Mouse (Mus musculus): ENCODE measurements around the gene Cnga1. TPM values are rescaled to one million over a fixed set of nuclear protein-coding genes. Genes with fewer than 3 reads are reported as not detected.

Gene Cnga1
- polyA plus RNA-seq, 1 experiment from 2014 or later, result not detected

GRCm38 (mm10) chr5:72658375-72658774, 14.3 kb upstream of the Cnga1 start:
- H3K27me3 ChIP-seq, result no peaks in the 10 kb centered on the region
- H3K4me2 ChIP-seq, result no peak overlapping the region
- WGBS, result 91% methylated on average over 13 of the region's 13 CpGs
- H3K9me3 ChIP-seq (replicated peaks), result no peaks in the 10 kb centered on the region
- ATAC-seq, result no peak
- no peak overlapping the region for H3K27ac ChIP-seq
- H3K4me3 ChIP-seq, result no peak overlapping the region
- no peaks in the 10 kb centered on the region for H3K36me3 ChIP-seq (ENCODE audit: poor library complexity, severe bottlenecking)
- H3K9ac ChIP-seq, result no peak overlapping the region
- 0 out of 2 replicates have a peak, but pooled peaks cover 1% of the 10 kb centered on the region for H3K4me1 ChIP-seq

- 70% methylated on average over 7 of the region's 7 CpGs for WGBS
- H3K4me3 ChIP-seq, result no peak overlapping the region
- H3K36me3 ChIP-seq (ENCODE audit: poor library complexity, severe bottlenecking), result no peaks in the 10 kb centered on the region
- H3K4me2 ChIP-seq, result no peak overlapping the region
- H3K9ac ChIP-seq, result no peak overlapping the region
- no peaks in the 10 kb centered on the region for H3K9me3 ChIP-seq (replicated peaks)
- 0 out of 2 replicates have a peak, but pooled peaks cover 2% of the 10 kb centered on the region for H3K4me1 ChIP-seq
- H3K27me3 ChIP-seq, result 0 out of 2 replicates have a peak, but pooled peaks cover 3% of the 10 kb centered on the region
- ATAC-seq, result no peak
- no peak overlapping the region for H3K27ac ChIP-seq
Observed at GRCm38 (mm10) chr5:72656270-72656791, 12.3 kb upstream of the Cnga1 start.

- Histone ChIP-seq H3K36me3 (ENCODE audit: poor library complexity, severe bottlenecking) (no peaks in the 10 kb centered on the region), H3K4me3 (no peak overlapping the region), H3K4me1 (0 out of 2 replicates have a peak, but pooled peaks cover 3% of the 10 kb centered on the region), H3K27ac (no peak overlapping the region), H3K27me3 (peaks cover 27% of the 10 kb centered on the region), H3K9me3 (replicated peaks) (no peaks in the 10 kb centered on the region), H3K4me2 (no peak overlapping the region), H3K9ac (no peak overlapping the region)
- 58% methylated on average over 10 of the region's 10 CpGs for WGBS
- peak; percentile 70 for ATAC-seq
Observed at GRCm38 (mm10) chr5:72653068-72653674, 9.1 kb upstream of the Cnga1 start.

GRCm38 (mm10) chr5:72648987-72649735, 5.1 kb upstream of the Cnga1 start:
- Histone ChIP-seq H3K9ac (no peak overlapping the region), H3K4me2 (no peak overlapping the region), H3K4me1 (peaks cover 13% of the 10 kb centered on the region; the same call in 1 of the 2 replicates), H3K4me3 (no peak overlapping the region), H3K36me3 (ENCODE audit: poor library complexity, severe bottlenecking) (no peaks in the 10 kb centered on the region), H3K27ac (no peak overlapping the region), H3K27me3 (peaks cover 54% of the 10 kb centered on the region), H3K9me3 (replicated peaks) (no peaks in the 10 kb centered on the region)
- WGBS, result 82% methylated on average over 9 of the region's 9 CpGs
- no peak for ATAC-seq

- 8% methylated on average over 18 of the region's 18 CpGs for WGBS
- peak; percentile 69 for ATAC-seq
- no peaks in the 10 kb centered on the region for H3K36me3 ChIP-seq (ENCODE audit: poor library complexity, severe bottlenecking)
- peak overlapping the region; percentile 52 for H3K4me3 ChIP-seq
- peak overlapping the region; percentile 89 for H3K4me2 ChIP-seq
- peaks cover 11% of the 10 kb centered on the region; the same call in 1 of the 2 replicates for H3K4me1 ChIP-seq
- H3K9me3 ChIP-seq (replicated peaks), result no peaks in the 10 kb centered on the region
- H3K9ac ChIP-seq, result peak overlapping the region; percentile 56; the same call in 1 of the 2 replicates
- H3K27ac ChIP-seq, result no peak overlapping the region
- peaks cover 54% of the 10 kb centered on the region for H3K27me3 ChIP-seq
Observed at GRCm38 (mm10) chr5:72647958-72648595, 4.0 kb upstream of the Cnga1 start.

- under 1% methylated on average over 25 of the region's 25 CpGs for WGBS
- peak; percentile 96 for ATAC-seq
Observed at GRCm38 (mm10) chr5:72647418-72647907, 3.4 kb upstream of the Cnga1 start, which contains the start of gene Nipal1. Nipal1 (plus strand) TSS chr5:72647795.

GRCm38 (mm10) chr5:72646996-72647395, 2.9 kb upstream of the Cnga1 start:
- Histone ChIP-seq H3K4me3 (peak overlapping the region; percentile 52), H3K9me3 (replicated peaks) (no peaks in the 10 kb centered on the region), H3K27ac (no peak overlapping the region), H3K9ac (0 out of 2 replicates have a peak overlapping the region, but pooled peaks have one; percentile 49), H3K36me3 (ENCODE audit: poor library complexity, severe bottlenecking) (no peaks in the 10 kb centered on the region), H3K4me1 (peaks cover 11% of the 10 kb centered on the region; the same call in 1 of the 2 replicates), H3K27me3 (peaks cover 54% of the 10 kb centered on the region), H3K4me2 (peak overlapping the region; percentile 89)
- no peak for ATAC-seq
- WGBS, result 26% methylated on average over 10 of the region's 10 CpGs

More at GRCm38 (mm10) chr5:72647418-72647907, 3.4 kb upstream of the Cnga1 start, which contains the start of gene Nipal1:
- no peaks in the 10 kb centered on the region for H3K36me3 ChIP-seq (ENCODE audit: poor library complexity, severe bottlenecking)
- peaks cover 54% of the 10 kb centered on the region for H3K27me3 ChIP-seq
- no peak within 1 kb of the TSS for H3K27ac ChIP-seq
- peaks cover 11% of the 10 kb centered on the region; the same call in 1 of the 2 replicates for H3K4me1 ChIP-seq
- H3K4me2 ChIP-seq, result peak within 1 kb of the TSS; percentile 89
- H3K9ac ChIP-seq, result peak within 1 kb of the TSS; percentile 56; the same call in 1 of the 2 replicates
- H3K4me3 ChIP-seq, result peak within 1 kb of the TSS; percentile 52
- H3K9me3 ChIP-seq (replicated peaks), result no peaks in the 10 kb centered on the region

- Histone ChIP-seq H3K9ac (no peak overlapping the region), H3K9me3 (replicated peaks) (no peaks in the 10 kb centered on the region), H3K4me1 (peaks cover 11% of the 10 kb centered on the region; the same call in 1 of the 2 replicates), H3K4me3 (no peak overlapping the region), H3K27ac (no peak overlapping the region), H3K36me3 (ENCODE audit: poor library complexity, severe bottlenecking) (no peaks in the 10 kb centered on the region), H3K4me2 (no peak overlapping the region), H3K27me3 (peaks cover 49% of the 10 kb centered on the region)
- ATAC-seq, result no peak
- 38% methylated on average over 10 of the region's 10 CpGs for WGBS
Observed at GRCm38 (mm10) chr5:72646131-72646530, 2.1 kb upstream of the Cnga1 start.

GRCm38 (mm10) chr5:72643655-72644054, 420 bp downstream of the Cnga1 start:
- H3K27me3 ChIP-seq, result peaks cover 33% of the 10 kb centered on the region
- no peaks in the 10 kb centered on the region for H3K9me3 ChIP-seq (replicated peaks)
- H3K9ac ChIP-seq, result no peak overlapping the region
- H3K4me3 ChIP-seq, result no peak overlapping the region
- no peak overlapping the region for H3K4me2 ChIP-seq
- no peak for ATAC-seq
- no peak overlapping the region for H3K27ac ChIP-seq
- WGBS, result 56% methylated on average over 7 of the region's 7 CpGs
- peaks cover 11% of the 10 kb centered on the region; the same call in 1 of the 2 replicates for H3K4me1 ChIP-seq
- H3K36me3 ChIP-seq (ENCODE audit: poor library complexity, severe bottlenecking), result no peaks in the 10 kb centered on the region

GRCm38 (mm10) chr5:72640072-72640471, 4.0 kb downstream of the Cnga1 start:
- no peak for ATAC-seq
- WGBS, result 90% methylated on average over 1 of the region's 1 CpGs

GRCm38 (mm10) chr5:72636576-72636975, 7.5 kb downstream of the Cnga1 start:
- 84% methylated on average over 3 of the region's 3 CpGs for whole genome bisulfite sequencing
- Histone ChIP-seq H3K36me3 (ENCODE audit: poor library complexity, severe bottlenecking) (no peaks in the 10 kb centered on the region), H3K27me3 (no peaks in the 10 kb centered on the region), H3K27ac (no peak overlapping the region), H3K4me1 (no peaks in the 10 kb centered on the region), H3K9ac (no peak overlapping the region), H3K4me2 (no peak overlapping the region), H3K4me3 (no peak overlapping the region), H3K9me3 (replicated peaks) (no peaks in the 10 kb centered on the region)
- no peak for ATAC-seq

More at GRCm38 (mm10) chr5:72640072-72640471, 4.0 kb downstream of the Cnga1 start:
- peaks cover 6% of the 10 kb centered on the region; the same call in 1 of the 2 replicates for H3K27me3 ChIP-seq
- H3K4me2 ChIP-seq, result no peak overlapping the region
- no peaks in the 10 kb centered on the region for H3K36me3 ChIP-seq (ENCODE audit: poor library complexity, severe bottlenecking)
- no peak overlapping the region for H3K9ac ChIP-seq
- H3K27ac ChIP-seq, result no peak overlapping the region
- no peak overlapping the region for H3K4me3 ChIP-seq
- H3K4me1 ChIP-seq, result no peaks in the 10 kb centered on the region
- H3K9me3 ChIP-seq (replicated peaks), result no peaks in the 10 kb centered on the region
